In genomic region chr1:179982183-179982582, GRCm38 (mm10) we compare ENCODE assay signal across 25 mouse cellular contexts. TPM values are rescaled to one million over a fixed set of nuclear protein-coding genes. Genes with fewer than 3 reads are reported as not detected.
DNase-seq lines count a peak whose midpoint lies in the region; ATAC-seq and TF ChIP-seq lines count a peak whose summit lies in the region.
"Had no signal": no experiment of that assay in that cellular context is flagged by ENCODE, and none has a peak within 500 bp of the region (broad histone marks: within the 10 kb centered on the region; RNA-seq: fewer than 3 reads in every experiment).

No protein-coding gene starts in this region.

- no peaks in the 10 kb centered on the region for H3K27me3 ChIP-seq in kidney, postnatal 0 days (ENCODE audit: insufficient read depth, low read length)
- no peaks in the 10 kb centered on the region for H3K27me3 ChIP-seq in liver, embryonic 15.5 days
- H3K27me3 ChIP-seq in liver, embryonic 12.5 days (replicated peaks), result no peaks in the 10 kb centered on the region
- no peaks in the 10 kb centered on the region for H3K27me3 ChIP-seq in liver, postnatal 0 days (ENCODE audit: insufficient read depth, low read length)
- H3K27me3 ChIP-seq: CH12.LX; forebrain, embryonic 13.5 days; hindbrain, embryonic 13.5 days; intestine, embryonic 15.5 days; Patski had no signal

- no peak for ATAC-seq in kidney, postnatal 0 days (replicated peaks; ENCODE audit: low FRiP score, low read depth)
- ATAC-seq in liver, embryonic 15.5 days (ENCODE audit: insufficient read depth), result no peak
- ATAC-seq in liver, embryonic 12.5 days, result no peak
- peak; percentile 56 for ATAC-seq in liver, postnatal 0 days
- ATAC-seq: forebrain, embryonic 13.5 days; forebrain, embryonic 16.5 days; hindbrain, embryonic 16.5 days; intestine, embryonic 15.5 days; Patski had no signal

- no peak overlapping the region for H3K9ac ChIP-seq in kidney, postnatal 0 days (ENCODE audit: low read depth, low read length)
- H3K9ac ChIP-seq in liver, embryonic 15.5 days, result no peak overlapping the region
- no peak overlapping the region for H3K9ac ChIP-seq in liver, embryonic 12.5 days
- no peak overlapping the region for H3K9ac ChIP-seq in liver, postnatal 0 days (replicated peaks)
- H3K9ac ChIP-seq: forebrain, embryonic 13.5 days; hindbrain, embryonic 13.5 days; intestine, embryonic 15.5 days had no signal

- no peak overlapping the region for H3K27ac ChIP-seq in kidney, postnatal 0 days
- H3K27ac ChIP-seq in liver, embryonic 15.5 days (replicated peaks), result 0 out of 2 replicates have a peak overlapping the region, but pooled peaks have one; percentile 4
- no peak overlapping the region for H3K27ac ChIP-seq in liver, embryonic 12.5 days
- no peak overlapping the region for H3K27ac ChIP-seq in liver, postnatal 0 days (ENCODE audit: low read depth)
- H3K27ac ChIP-seq: forebrain, embryonic 10.5 days; forebrain, embryonic 13.5 days; gastrocnemius, adult 2 months; heart, embryonic 10.5 days; hindbrain, embryonic 10.5 days; hindbrain, embryonic 13.5 days; intestine, embryonic 15.5 days had no signal

- peak; percentile 18 for DNase-seq in adrenal gland, postnatal 10 days
- no peak for DNase-seq in adrenal gland, adult (ENCODE audit: inconsistent age in 2 of 2, low spot score in 1 of 2)
- DNase-seq in kidney, postnatal 0 days (ENCODE audit: low spot score), result peak; percentile 14
- no peak for DNase-seq in kidney, postnatal 14 days
- DNase-seq in liver, postnatal 0 days, result no peak
- no peak for DNase-seq in left cerebral cortex, adult 18-20 months (ENCODE audit: low spot score in 2 of 2)
- DNase-seq: adrenal gland, postnatal 25 days; B cell, adult 2 months; cerebellum, adult 18-20 months; cerebellum, adult 9-10 months; cerebellum, postnatal 14 days; gastrocnemius, adult 2 months; gastrocnemius, postnatal 14 days had no signal

- no peak for TF ChIP-seq EP300 in liver, postnatal 0 days (IDR thresholded peaks at IDR 0.05; ENCODE audit: low read depth)

- TF ChIP-seq CTCF in kidney, postnatal 0 days (IDR thresholded peaks at IDR 0.05; ENCODE audit: low read depth), result no peak
- no peak for TF ChIP-seq CTCF in liver, postnatal 0 days (IDR thresholded peaks at IDR 0.05; ENCODE audit: low read depth)

- no peak overlapping the region for H3K4me3 ChIP-seq in kidney, postnatal 0 days (replicated peaks; ENCODE audit: low read depth, low read length)
- H3K4me3 ChIP-seq in liver, embryonic 15.5 days (replicated peaks), result no peak overlapping the region
- H3K4me3 ChIP-seq in liver, embryonic 12.5 days, result no peak overlapping the region
- H3K4me3 ChIP-seq in liver, postnatal 0 days (ENCODE audit: low read depth, low read length), result no peak overlapping the region
- H3K4me3 ChIP-seq: forebrain, embryonic 10.5 days; forebrain, embryonic 13.5 days; gastrocnemius, adult 2 months; heart, embryonic 10.5 days; hindbrain, embryonic 10.5 days; hindbrain, embryonic 13.5 days; intestine, embryonic 15.5 days had no signal

- 62% methylated on average over 1 of the region's 1 CpGs for WGBS in kidney, postnatal 0 days
- 60% methylated on average over 1 of the region's 1 CpGs for WGBS in liver, embryonic 15.5 days (ENCODE audit: insufficient replicate concordance)
- WGBS in liver, embryonic 12.5 days (ENCODE audit: insufficient replicate concordance), result 69% methylated on average over 1 of the region's 1 CpGs
- 77% methylated on average over 1 of the region's 1 CpGs for WGBS in liver, postnatal 0 days (ENCODE audit: insufficient replicate concordance)

- H3K4me2 ChIP-seq in kidney, postnatal 0 days (ENCODE audit: low read length), result no peak overlapping the region
- no peak overlapping the region for H3K4me2 ChIP-seq in liver, embryonic 15.5 days
- no peak overlapping the region for H3K4me2 ChIP-seq in liver, embryonic 12.5 days
- no peak overlapping the region for H3K4me2 ChIP-seq in liver, postnatal 0 days (ENCODE audit: low read depth, low read length)
- H3K4me2 ChIP-seq: forebrain, embryonic 13.5 days; hindbrain, embryonic 13.5 days; intestine, embryonic 15.5 days had no signal

- H3K4me1 ChIP-seq in kidney, postnatal 0 days (replicated peaks; ENCODE audit: insufficient read depth, low read length), result no peaks in the 10 kb centered on the region
- peaks cover 36% of the 10 kb centered on the region for H3K4me1 ChIP-seq in liver, embryonic 15.5 days (replicated peaks)
- peaks cover 43% of the 10 kb centered on the region for H3K4me1 ChIP-seq in liver, embryonic 12.5 days
- 0 out of 2 replicates have a peak, but pooled peaks cover 3% of the 10 kb centered on the region for H3K4me1 ChIP-seq in liver, postnatal 0 days (ENCODE audit: insufficient read depth)
- H3K4me1 ChIP-seq: forebrain, embryonic 13.5 days; hindbrain, embryonic 13.5 days; intestine, embryonic 15.5 days had no signal

- no peaks in the 10 kb centered on the region for H3K36me3 ChIP-seq in kidney, postnatal 0 days (ENCODE audit: insufficient read depth, low read length)
- no peaks in the 10 kb centered on the region for H3K36me3 ChIP-seq in liver, embryonic 15.5 days (replicated peaks)
- H3K36me3 ChIP-seq in liver, embryonic 12.5 days, result peaks cover 16% of the 10 kb centered on the region
- H3K36me3 ChIP-seq in liver, postnatal 0 days (replicated peaks; ENCODE audit: insufficient read depth, low read length), result no peaks in the 10 kb centered on the region
- H3K36me3 ChIP-seq: intestine, embryonic 15.5 days had no signal

- H3K9me3 ChIP-seq in kidney, postnatal 0 days (replicated peaks; ENCODE audit: low read length), result no peaks in the 10 kb centered on the region
- H3K9me3 ChIP-seq in liver, embryonic 15.5 days (replicated peaks), result 0 out of 2 replicates have a peak, but pooled peaks cover 6% of the 10 kb centered on the region
- peaks cover 6% of the 10 kb centered on the region; the same call in 1 of the 2 replicates for H3K9me3 ChIP-seq in liver, embryonic 12.5 days (replicated peaks)
- 0 out of 2 replicates have a peak, but pooled peaks cover 3% of the 10 kb centered on the region for H3K9me3 ChIP-seq in liver, postnatal 0 days (ENCODE audit: low read length)
- H3K9me3 ChIP-seq: intestine, embryonic 15.5 days had no signal

RNA-seq across cellular contexts. Expression of gene Cdc42bpa, which starts 21.9 kb away (rescaled TPM):
- 10 to 100 TPM; 35.6 to 50.3 TPM for total RNA-seq in adrenal gland, postnatal 10 days (2021)
- 15.8 and 17.4 TPM in 2 replicates for polyA plus RNA-seq in kidney, postnatal 0 days (2015; fragmentation: Nextera tagmentation; extraction: Ambion mirVana)
- 8.8 and 9.2 TPM in 2 replicates for polyA plus RNA-seq in liver, embryonic 15.5 days (2015; fragmentation: Nextera tagmentation; extraction: Ambion mirVana)
- polyA plus RNA-seq in liver, embryonic 12.5 days (2016; fragmentation: Nextera tagmentation; extraction: Ambion mirVana), result 13.5 and 13.8 TPM in 2 replicates
- polyA plus RNA-seq in liver, postnatal 0 days (2015; fragmentation: Nextera tagmentation; extraction: Ambion mirVana), result 3.5 TPM in 2 replicates
- 100 to 1,000 TPM; 223 to 236 TPM for total RNA-seq in left cerebral cortex, adult 18-20 months (2021)

Comparison
In these comparisons a context has a peak if more than half of its experiments do, and no peak if none do; other contexts are left out.
1. DNase-seq: peak in adrenal gland, postnatal 10 days (single experiment) and kidney, postnatal 0 days (single experiment); none in adrenal gland, adult (0 of 2), kidney, postnatal 14 days (single experiment), liver, postnatal 0 days (single experiment) and left cerebral cortex, adult 18-20 months (0 of 2).